Mouse (Mus musculus): ENCODE results near the gene Sh3bp2.

DNA sequence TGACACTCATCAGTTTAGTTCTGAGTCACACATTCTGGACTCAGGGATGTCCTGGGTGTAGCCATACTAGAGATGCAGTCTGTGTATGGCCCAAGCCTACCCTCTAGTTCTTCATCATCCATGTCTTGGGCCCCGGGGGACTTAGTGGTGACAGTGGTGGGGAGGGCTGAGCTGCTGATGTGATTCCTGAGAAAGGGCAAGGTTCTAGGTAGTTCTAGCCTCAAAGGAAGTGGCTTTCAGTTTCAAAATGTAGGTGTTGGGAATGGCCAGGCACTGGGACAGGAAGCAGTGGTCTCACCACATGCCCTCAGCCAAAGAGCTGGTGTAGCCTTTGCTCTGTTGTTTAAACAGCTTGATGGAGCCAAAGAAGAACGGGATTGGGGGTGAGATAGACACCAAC lies 13.5 kb downstream of the Sh3bp2 start:
- TF ChIP-seq CTCF (IDR thresholded peaks at IDR 0.05; ENCODE audit: extremely low read depth, insufficient read depth, low read length) = no peak
- no peak for TF ChIP-seq POLR2A (IDR thresholded peaks at IDR 0.05; ENCODE audit: extremely low read depth, insufficient read depth, low read length)
